Mouse (Mus musculus) adrenal gland, postnatal 25 days (tissue): ENCODE data around the gene Dpp4. TPM values are rescaled to one million over a fixed set of nuclear protein-coding genes. Genes with fewer than 3 reads are reported as not detected.

Source experiments
- DNase-seq: peaks from one replicate; pipeline ENCODE4 v3.0.0; 2021; ENCODE audit warnings: mixed read lengths
- total RNA-seq: library from RNA; stranded (reverse); gene quantifications from 2 replicates; pipeline ENCODE4 v1.2.3, GENCODE M21; 2021

Gene Dpp4
- total RNA-seq, 1 experiment from 2014 or later: 0.70 TPM

GRCm38 (mm10) chr2:62408701-62409201 lies 3.3 kb downstream of the Dpp4 start:
- no peak for DNase-seq

GRCm38 (mm10) chr2:62408216-62408615 lies 3.8 kb downstream of the Dpp4 start:
- DNase-seq: no peak

- no peak for DNase-seq
Observed at GRCm38 (mm10) chr2:62403556-62404135, 8.4 kb downstream of the Dpp4 start.

GRCm38 (mm10) chr2:62401011-62401410 lies 11.0 kb downstream of the Dpp4 start:
- no peak for DNase-seq

GRCm38 (mm10) chr2:62399832-62400231 lies 12.2 kb downstream of the Dpp4 start:
- DNase-seq: no peak

GRCm38 (mm10) chr2:62399361-62399760 lies 12.7 kb downstream of the Dpp4 start:
- no peak for DNase-seq

- no peak for DNase-seq
Observed at GRCm38 (mm10) chr2:62398115-62398875, 13.7 kb downstream of the Dpp4 start.

- no peak for DNase-seq
Observed at GRCm38 (mm10) chr2:62397661-62398060, 14.4 kb downstream of the Dpp4 start.

- no peak for DNase-seq
Observed at GRCm38 (mm10) chr2:62396799-62397198, 15.2 kb downstream of the Dpp4 start.

GRCm38 (mm10) chr2:62394800-62395199 lies 17.2 kb downstream of the Dpp4 start:
- DNase-seq: no peak

GRCm38 (mm10) chr2:62392098-62392497 lies 19.9 kb downstream of the Dpp4 start:
- DNase-seq: no peak

GRCm38 (mm10) chr2:62390961-62391461 lies 21.0 kb downstream of the Dpp4 start:
- DNase-seq: no peak

- no peak for DNase-seq
Observed at GRCm38 (mm10) chr2:62390305-62390704, 21.7 kb downstream of the Dpp4 start.

- DNase-seq: no peak
Observed at GRCm38 (mm10) chr2:62388841-62389240, 23.2 kb downstream of the Dpp4 start.

GRCm38 (mm10) chr2:62383196-62383595 lies 28.8 kb downstream of the Dpp4 start:
- no peak for DNase-seq

GRCm38 (mm10) chr2:62382440-62382839 lies 29.6 kb downstream of the Dpp4 start:
- DNase-seq: no peak

- no peak for DNase-seq
Observed at GRCm38 (mm10) chr2:62381756-62382155, 30.3 kb downstream of the Dpp4 start.

GRCm38 (mm10) chr2:62373692-62374091 lies 38.3 kb downstream of the Dpp4 start:
- no peak for DNase-seq

GRCm38 (mm10) chr2:62370048-62370447 lies 42.0 kb downstream of the Dpp4 start:
- no peak for DNase-seq

GRCm38 (mm10) chr2:62368349-62369053 lies 43.5 kb downstream of the Dpp4 start:
- DNase-seq: no peak

GRCm38 (mm10) chr2:62363606-62364005 lies 48.4 kb downstream of the Dpp4 start:
- DNase-seq: no peak

GRCm38 (mm10) chr2:62362211-62362610 lies 49.8 kb downstream of the Dpp4 start:
- DNase-seq: no peak

GRCm38 (mm10) chr2:62361514-62361913 lies 50.5 kb downstream of the Dpp4 start:
- no peak for DNase-seq
